21 mouse cellular contexts compared by ENCODE assay signal in the genomic region with DNA sequence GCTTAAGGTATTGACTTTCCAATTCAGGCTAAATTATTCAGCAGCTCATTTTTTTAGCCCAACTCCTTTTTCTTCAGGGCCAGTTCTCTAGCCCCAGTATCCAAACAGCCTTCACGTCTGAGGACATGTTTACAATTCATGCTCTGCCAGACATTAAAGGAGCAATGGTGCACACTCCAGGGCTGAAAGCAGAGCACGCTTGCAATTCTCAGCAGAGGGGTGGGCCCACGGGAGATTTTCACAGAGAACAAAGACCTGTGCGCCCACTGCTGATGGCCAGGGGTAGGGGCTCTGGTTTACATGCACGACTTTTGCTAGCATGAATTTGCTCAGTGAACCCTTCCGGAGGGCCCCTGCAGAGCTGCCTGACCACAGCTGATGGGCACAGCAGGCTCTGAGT. TPM values are rescaled to one million over a fixed set of nuclear protein-coding genes. Genes with fewer than 3 reads are reported as not detected.
DNase-seq lines count a peak whose midpoint lies in the region; ATAC-seq and TF ChIP-seq lines count a peak whose summit lies in the region.
"Had no signal": no experiment of that assay in that cellular context is flagged by ENCODE, and none has a peak within 500 bp of the region (broad histone marks: within the 10 kb centered on the region; RNA-seq: fewer than 3 reads in every experiment).

No protein-coding gene starts in this region.

- 0 out of 2 replicates have a peak, but pooled peaks have one; percentile 23 for ATAC-seq in kidney, embryonic 16.5 days (ENCODE audit: low FRiP score, low TSS enrichment)
- ATAC-seq in kidney, embryonic 14.5 days (ENCODE audit: low FRiP score, low TSS enrichment): no peak
- ATAC-seq in lung, postnatal 0 days: peak; percentile 13; the same call in 1 of the 2 replicates
- ATAC-seq in embryonic facial prominence, embryonic 12.5 days (ENCODE audit: insufficient number of reproducible peaks, insufficient read depth, low FRiP score, low TSS enrichment): no peak
- ATAC-seq: forebrain, embryonic 13.5 days; forebrain, postnatal 0 days had no signal

- H3K4me2 ChIP-seq in kidney, embryonic 16.5 days (replicated peaks; ENCODE audit: low read depth, low read length): no peak overlapping the region
- H3K4me2 ChIP-seq in kidney, embryonic 14.5 days (replicated peaks; ENCODE audit: low read depth, low read length): no peak overlapping the region
- H3K4me2 ChIP-seq in lung, postnatal 0 days (replicated peaks; ENCODE audit: low read depth, low read length): no peak overlapping the region
- no peak overlapping the region for H3K4me2 ChIP-seq in embryonic facial prominence, embryonic 12.5 days (replicated peaks)
- H3K4me2 ChIP-seq: forebrain, embryonic 13.5 days; heart, embryonic 11.5 days; heart, embryonic 15.5 days; hindbrain, embryonic 15.5 days had no signal

- no peaks in the 10 kb centered on the region for H3K36me3 ChIP-seq in kidney, embryonic 16.5 days (ENCODE audit: insufficient read depth, low read length)
- no peaks in the 10 kb centered on the region for H3K36me3 ChIP-seq in kidney, embryonic 14.5 days (ENCODE audit: control insufficient read depth, insufficient read depth, low read length)
- no peaks in the 10 kb centered on the region for H3K36me3 ChIP-seq in lung, postnatal 0 days (ENCODE audit: insufficient read depth, low read length)
- H3K36me3 ChIP-seq in embryonic facial prominence, embryonic 12.5 days: no peaks in the 10 kb centered on the region
- H3K36me3 ChIP-seq: G1E; heart, embryonic 15.5 days; hindbrain, embryonic 15.5 days had no signal

- peaks cover 8% of the 10 kb centered on the region for H3K4me1 ChIP-seq in kidney, embryonic 16.5 days (ENCODE audit: insufficient read depth, low read length)
- peaks cover 10% of the 10 kb centered on the region; the same call in 1 of the 2 replicates for H3K4me1 ChIP-seq in kidney, embryonic 14.5 days (ENCODE audit: control insufficient read depth, insufficient read depth, low read length)
- H3K4me1 ChIP-seq in lung, postnatal 0 days (ENCODE audit: insufficient read depth, low read depth, low read length): no peaks in the 10 kb centered on the region; the same call in 1 of the 2 replicates
- peaks cover 5% of the 10 kb centered on the region; the same call in 1 of the 2 replicates for H3K4me1 ChIP-seq in embryonic facial prominence, embryonic 12.5 days
- H3K4me1 ChIP-seq: forebrain, embryonic 13.5 days; hindbrain, embryonic 15.5 days had no signal

- WGBS in kidney, embryonic 16.5 days: 35% methylated on average over 6 of the region's 6 CpGs
- WGBS in kidney, embryonic 14.5 days: 37% methylated on average over 6 of the region's 6 CpGs
- 37% methylated on average over 6 of the region's 6 CpGs for WGBS in lung, postnatal 0 days
- 43% methylated on average over 6 of the region's 6 CpGs for WGBS in embryonic facial prominence, embryonic 12.5 days

- H3K9ac ChIP-seq in kidney, embryonic 16.5 days (replicated peaks; ENCODE audit: low read length): no peak overlapping the region
- H3K9ac ChIP-seq in kidney, embryonic 14.5 days (ENCODE audit: low read depth, low read length): no peak overlapping the region
- no peak overlapping the region for H3K9ac ChIP-seq in lung, postnatal 0 days (replicated peaks; ENCODE audit: low read depth)
- no peak overlapping the region for H3K9ac ChIP-seq in embryonic facial prominence, embryonic 12.5 days
- H3K9ac ChIP-seq: forebrain, embryonic 13.5 days; forebrain, postnatal 0 days; heart, embryonic 15.5 days; hindbrain, embryonic 15.5 days had no signal

- no peak for DNase-seq in lung, postnatal 0 days (ENCODE audit: low spot score)
- no peak for DNase-seq in lung, postnatal 10 days
- peak; percentile 26 for DNase-seq in brain, embryonic 14.5 days (ENCODE audit: low read depth)
- DNase-seq: adrenal gland, adult 8-10 months; adrenal gland, postnatal 36 days; cerebellum, adult 11 months; cerebellum, adult 8-10 months; cerebellum, postnatal 14 days; embryo, embryonic 11 days; forebrain, postnatal 0 days; gastrocnemius, postnatal 14 days; heart, adult 2 months; heart, postnatal 14 days had no signal

- no peak for TF ChIP-seq POLR2A in brain, embryonic 14.5 days (IDR thresholded peaks at IDR 0.05; ENCODE audit: borderline replicate concordance, extremely low read depth, insufficient read depth, insufficient read length, poor library complexity, severe bottlenecking)

- H3K4me3 ChIP-seq in kidney, embryonic 16.5 days (ENCODE audit: low read length): no peak overlapping the region
- no peak overlapping the region for H3K4me3 ChIP-seq in kidney, embryonic 14.5 days (ENCODE audit: low read length)
- H3K4me3 ChIP-seq in lung, postnatal 0 days (ENCODE audit: low read depth, low read length): no peak overlapping the region
- no peak overlapping the region for H3K4me3 ChIP-seq in embryonic facial prominence, embryonic 12.5 days
- H3K4me3 ChIP-seq: forebrain, embryonic 13.5 days; heart, adult 2 months; heart, embryonic 15.5 days; hindbrain, embryonic 15.5 days had no signal

- H3K27ac ChIP-seq in kidney, embryonic 16.5 days (ENCODE audit: low read length): no peak overlapping the region
- no peak overlapping the region for H3K27ac ChIP-seq in kidney, embryonic 14.5 days (ENCODE audit: low read depth, low read length)
- H3K27ac ChIP-seq in lung, postnatal 0 days (ENCODE audit: low read length): no peak overlapping the region
- H3K27ac ChIP-seq in embryonic facial prominence, embryonic 12.5 days: peak overlapping the region; percentile 69
- H3K27ac ChIP-seq: forebrain, embryonic 13.5 days; heart, adult 2 months; heart, embryonic 15.5 days; hindbrain, embryonic 15.5 days had no signal

- no peak for TF ChIP-seq CTCF in lung, postnatal 0 days (IDR thresholded peaks at IDR 0.05)
- TF ChIP-seq CTCF in brain, embryonic 14.5 days (IDR thresholded peaks at IDR 0.05; ENCODE audit: borderline replicate concordance, extremely low read depth, insufficient read depth, insufficient read length): no peak

- H3K9me3 ChIP-seq in kidney, embryonic 16.5 days (ENCODE audit: low read length): no peaks in the 10 kb centered on the region
- no peaks in the 10 kb centered on the region for H3K9me3 ChIP-seq in kidney, embryonic 14.5 days (ENCODE audit: control insufficient read depth, low read length)
- no peaks in the 10 kb centered on the region for H3K9me3 ChIP-seq in lung, postnatal 0 days (ENCODE audit: low read length)
- no peaks in the 10 kb centered on the region for H3K9me3 ChIP-seq in embryonic facial prominence, embryonic 12.5 days
- H3K9me3 ChIP-seq: forebrain, embryonic 13.5 days; heart, embryonic 15.5 days; hindbrain, embryonic 15.5 days had no signal

- peak; percentile 60 for TF ChIP-seq EP300 in lung, postnatal 0 days (IDR thresholded peaks at IDR 0.05)

- no peaks in the 10 kb centered on the region for H3K27me3 ChIP-seq in kidney, embryonic 16.5 days (ENCODE audit: insufficient read depth, low read length)
- H3K27me3 ChIP-seq in kidney, embryonic 14.5 days (ENCODE audit: control insufficient read depth, insufficient read depth, low read length): no peaks in the 10 kb centered on the region
- H3K27me3 ChIP-seq in lung, postnatal 0 days (replicated peaks; ENCODE audit: insufficient read depth, low read length): no peaks in the 10 kb centered on the region
- H3K27me3 ChIP-seq in embryonic facial prominence, embryonic 12.5 days: no peaks in the 10 kb centered on the region
- H3K27me3 ChIP-seq: forebrain, embryonic 13.5 days; heart, embryonic 15.5 days; hindbrain, embryonic 15.5 days had no signal

RNA-seq across cellular contexts. Expression of a gene that starts 11.6 kb away (rescaled TPM):
- 41.9 and 46.4 TPM in 2 replicates for polyA plus RNA-seq in kidney, embryonic 16.5 days (2015; fragmentation: Nextera tagmentation; extraction: Ambion mirVana)
- 11.3 and 17.8 TPM in 2 replicates for polyA plus RNA-seq in kidney, embryonic 14.5 days (2014; fragmentation: Nextera tagmentation; extraction: Ambion mirVana)
- polyA plus RNA-seq in lung, postnatal 0 days (2015; fragmentation: Nextera tagmentation; extraction: Ambion mirVana): 112 and 125 TPM in 2 replicates
- 11.2 and 13.4 TPM in 2 replicates for polyA plus RNA-seq in brain, embryonic 14.5 days (2012; rRNA removed)
- polyA plus RNA-seq in embryonic facial prominence, embryonic 12.5 days (2016; fragmentation: Nextera tagmentation; extraction: Ambion mirVana): 12.4 and 12.6 TPM in 2 replicates
- polyA plus RNA-seq: G1E had no signal

Comparison
In these comparisons a context has a peak if more than half of its experiments do, and no peak if none do; other contexts are left out.
1. ATAC-seq: peak in kidney, embryonic 16.5 days (single experiment) and lung, postnatal 0 days (single experiment); none in kidney, embryonic 14.5 days (single experiment) and embryonic facial prominence, embryonic 12.5 days (single experiment).